Mouse (Mus musculus) spleen, adult 18-20 months (tissue): ENCODE results near the gene Scand1.

ENCODE experiments used
- DNase-seq, 2 experiments: peaks; one replicate each; pipeline ENCODE4 v3.0.0; 2022; ENCODE audit warnings: mixed read lengths in 2 of 2

The Scand1 gene

GRCm38 (mm10) chr2:156312297-156312897, at the start of gene Scand1, which contains the start of gene Cnbd2:
Gene Scand1, minus strand, starts transcription at chr2:156312704.
Gene Cnbd2, plus strand, starts transcription at chr2:156312299.
- DNase-seq: peak; percentile 78 to 79

GRCm38 (mm10) chr2:156356031-156356430, 43.5 kb upstream of the Scand1 start:
- no peak for DNase-seq

- no peak for DNase-seq
These were observed 40.8 kb upstream of the Scand1 start for GRCm38 (mm10) chr2:156353265-156353692.

GRCm38 (mm10) chr2:156352413-156353165, 40.1 kb upstream of the Scand1 start:
- peak in 1 of 2 experiments; percentile 8 for DNase-seq

GRCm38 (mm10) chr2:156351243-156351642, 38.7 kb upstream of the Scand1 start:
- no peak for DNase-seq

- no peak for DNase-seq
These were observed 36.9 kb upstream of the Scand1 start for GRCm38 (mm10) chr2:156349286-156349848.

GRCm38 (mm10) chr2:156348812-156349211, 36.3 kb upstream of the Scand1 start:
- no peak for DNase-seq

- peak in 1 of 2 experiments; percentile 6 for DNase-seq
These were observed 32.5 kb upstream of the Scand1 start for GRCm38 (mm10) chr2:156344775-156345532.

- no peak for DNase-seq
These were observed 27.6 kb upstream of the Scand1 start for GRCm38 (mm10) chr2:156340078-156340477.

GRCm38 (mm10) chr2:156331446-156331965, 19.0 kb upstream of the Scand1 start:
- DNase-seq: no peak

GRCm38 (mm10) chr2:156330681-156331080, 18.2 kb upstream of the Scand1 start:
- no peak for DNase-seq

GRCm38 (mm10) chr2:156324681-156325080, 12.2 kb upstream of the Scand1 start:
- no peak for DNase-seq

GRCm38 (mm10) chr2:156324116-156324588, 11.6 kb upstream of the Scand1 start:
- DNase-seq: no peak

- no peak for DNase-seq
These were observed 9.0 kb upstream of the Scand1 start for GRCm38 (mm10) chr2:156321538-156321937.

GRCm38 (mm10) chr2:156318491-156318890, 6.0 kb upstream of the Scand1 start:
- no peak for DNase-seq

GRCm38 (mm10) chr2:156314811-156315210, 2.3 kb upstream of the Scand1 start:
- no peak for DNase-seq

- no peak for DNase-seq
These were observed 649 bp upstream of the Scand1 start for GRCm38 (mm10) chr2:156313153-156313552.

- peak; percentile 50 to 70 for DNase-seq
These were observed 638 bp downstream of the Scand1 start for GRCm38 (mm10) chr2:156311841-156312291.

- no peak for DNase-seq
These were observed 1.1 kb downstream of the Scand1 start for GRCm38 (mm10) chr2:156311441-156311840.

- DNase-seq: no peak
These were observed 1.6 kb downstream of the Scand1 start for GRCm38 (mm10) chr2:156310945-156311344.

- no peak for DNase-seq
These were observed 2.0 kb downstream of the Scand1 start for GRCm38 (mm10) chr2:156310455-156310854.

- no peak for DNase-seq
These were observed 2.6 kb downstream of the Scand1 start for GRCm38 (mm10) chr2:156309948-156310347.

GRCm38 (mm10) chr2:156307261-156307660, 5.2 kb downstream of the Scand1 start:
- DNase-seq: peak; percentile 22 to 41
